Mouse (Mus musculus) heart, embryonic 13.5 days (tissue): ENCODE measurements around the gene Rps27a. TPM values are rescaled to one million over a fixed set of nuclear protein-coding genes. Genes with fewer than 3 reads are reported as not detected.

Experiments used
- ATAC-seq: fragments of 200-750 bp; cut with Nextera tagmentation; 2 replicates; pipeline ENCODE4 v1.8.0; 2017; ENCODE audit warnings: moderate TSS enrichment; ENCODE audit not compliant: insufficient number of reproducible peaks, low FRiP score, low TSS enrichment; ENCODE audit errors: extremely low read depth
- H3K27ac ChIP-seq: fragments of 300-500 bp; sonication (generic); replicated peaks from 2 replicates; pipeline ENCODE4 v1.5.1; 2015; ENCODE audit warnings: moderate library complexity, mild to moderate bottlenecking, inconsistent platforms
- H3K27me3 ChIP-seq: fragments of 300-500 bp; sonication (generic); replicated peaks from 2 replicates; pipeline ENCODE4 v1.6.1; 2015; ENCODE audit warnings: mild to moderate bottlenecking, inconsistent platforms
- H3K36me3 ChIP-seq: fragments of 300-500 bp; sonication (generic); 2 replicates; pipeline ENCODE4 v1.6.1; 2015; ENCODE audit warnings: mild to moderate bottlenecking, inconsistent platforms
- H3K4me1 ChIP-seq: fragments of 300-500 bp; sonication (generic); 2 replicates; pipeline ENCODE4 v1.6.1; 2015; ENCODE audit warnings: inconsistent platforms
- H3K4me2 ChIP-seq: fragments of 300-500 bp; sonication (generic); 2 replicates; pipeline ENCODE4 v1.6.1; 2015; ENCODE audit warnings: inconsistent platforms, mild to moderate bottlenecking, moderate library complexity
- H3K4me3 ChIP-seq: fragments of 300-500 bp; sonication (generic); 2 replicates; pipeline ENCODE4 v1.5.1; 2015; ENCODE audit warnings: moderate library complexity, mild to moderate bottlenecking, inconsistent platforms
- H3K9ac ChIP-seq: fragments of 300-500 bp; sonication (generic); 2 replicates; pipeline ENCODE4 v1.6.1; 2015; ENCODE audit warnings: inconsistent platforms, mild to moderate bottlenecking, moderate library complexity
- H3K9me3 ChIP-seq: fragments of 300-500 bp; sonication (generic); 2 replicates; pipeline ENCODE4 v1.6.1; 2016; ENCODE audit warnings: inconsistent platforms
- WGBS: fragments of 180-500 bp; shearing (Covaris S2); methylation state at CpG from one replicate; pipeline ENCODE4 v1.1.7; 2015; ENCODE audit warnings: mixed read lengths; 5-methylcytosine and 5-hydroxymethylcytosine counted together
- polyA plus RNA-seq: library from polyadenylated mRNA; unstranded; fragments of >200 nt; fragmentation: Nextera tagmentation; extraction: Ambion mirVana; gene quantifications from 2 replicates; pipeline ENCODE4 v1.2.1, GENCODE M21; 2015

The Rps27a gene
- polyA plus RNA-seq, 1 experiment from 2014 or later, result 702 TPM

DNA sequence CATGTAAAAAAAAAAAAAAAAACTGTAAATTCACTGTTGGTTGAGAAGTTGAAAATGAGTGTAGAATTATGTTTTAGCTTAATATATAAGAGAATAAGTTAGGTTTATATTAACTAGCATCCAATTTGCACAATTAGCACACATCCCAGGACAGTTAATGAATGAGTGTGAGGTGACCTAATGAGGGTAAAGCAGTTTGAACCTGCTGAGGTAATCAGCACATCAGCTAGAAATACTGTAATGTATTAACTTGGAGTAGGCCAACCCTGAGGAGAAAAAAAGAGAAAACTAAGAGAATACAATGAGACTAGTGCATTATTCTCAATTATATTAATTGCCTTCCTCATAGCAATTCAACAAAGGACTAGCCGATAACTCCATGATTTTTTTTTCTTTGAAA lies 38.5 kb downstream of the Rps27a start:
- Histone ChIP-seq H3K36me3 (peaks cover 47% of the 10 kb centered on the region), H3K4me1 (peaks cover 8% of the 10 kb centered on the region), H3K4me3 (no peak overlapping the region), H3K27me3 (no peaks in the 10 kb centered on the region), H3K27ac (no peak overlapping the region), H3K9me3 (no peaks in the 10 kb centered on the region), H3K9ac (no peak overlapping the region), H3K4me2 (no peak overlapping the region)
- ATAC-seq, result no peak
- WGBS, result 93% methylated on average over 1 of the region's 1 CpGs

DNA sequence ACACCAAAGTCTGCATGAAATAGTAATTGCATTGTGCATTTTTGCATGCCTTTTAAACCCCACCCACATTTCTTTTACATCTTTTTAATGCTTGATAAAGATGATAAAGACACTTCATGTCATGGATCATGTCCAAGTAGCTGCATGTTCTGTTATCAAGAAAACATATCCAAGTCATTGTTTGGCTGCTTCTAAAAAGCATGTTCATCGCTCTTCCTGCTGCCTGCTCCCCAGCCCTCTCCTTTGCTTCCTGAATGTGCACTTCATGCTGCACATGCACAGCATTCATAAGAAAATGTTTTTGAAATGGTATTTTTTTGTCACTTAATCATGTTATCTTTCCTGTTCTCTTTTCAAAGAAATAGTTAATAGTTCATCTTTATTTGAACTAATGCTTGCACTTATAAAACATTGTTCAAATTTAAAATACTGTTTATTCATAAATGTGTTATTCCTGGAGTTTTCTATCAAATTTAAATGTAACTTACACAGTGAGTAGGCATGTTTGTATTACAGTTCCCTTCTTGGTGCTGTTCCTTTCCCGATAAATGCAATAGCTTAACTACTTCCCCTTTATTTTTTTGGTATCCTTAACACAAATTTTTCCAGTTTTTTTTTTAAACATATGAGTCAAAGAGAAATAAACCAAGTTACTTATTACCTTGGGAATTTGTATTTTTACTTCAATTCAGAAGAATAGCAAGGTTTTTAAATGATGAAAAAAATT lies 42.8 kb downstream of the Rps27a start:
- no peaks in the 10 kb centered on the region for H3K4me1 ChIP-seq
- H3K4me2 ChIP-seq, result no peak overlapping the region
- H3K27ac ChIP-seq, result no peak overlapping the region
- WGBS, result 79% methylated on average over 2 of the region's 2 CpGs
- H3K9ac ChIP-seq, result no peak overlapping the region
- no peaks in the 10 kb centered on the region for H3K9me3 ChIP-seq
- H3K36me3 ChIP-seq, result peaks cover 43% of the 10 kb centered on the region
- H3K4me3 ChIP-seq, result no peak overlapping the region
- no peaks in the 10 kb centered on the region for H3K27me3 ChIP-seq
- no peak for ATAC-seq

DNA sequence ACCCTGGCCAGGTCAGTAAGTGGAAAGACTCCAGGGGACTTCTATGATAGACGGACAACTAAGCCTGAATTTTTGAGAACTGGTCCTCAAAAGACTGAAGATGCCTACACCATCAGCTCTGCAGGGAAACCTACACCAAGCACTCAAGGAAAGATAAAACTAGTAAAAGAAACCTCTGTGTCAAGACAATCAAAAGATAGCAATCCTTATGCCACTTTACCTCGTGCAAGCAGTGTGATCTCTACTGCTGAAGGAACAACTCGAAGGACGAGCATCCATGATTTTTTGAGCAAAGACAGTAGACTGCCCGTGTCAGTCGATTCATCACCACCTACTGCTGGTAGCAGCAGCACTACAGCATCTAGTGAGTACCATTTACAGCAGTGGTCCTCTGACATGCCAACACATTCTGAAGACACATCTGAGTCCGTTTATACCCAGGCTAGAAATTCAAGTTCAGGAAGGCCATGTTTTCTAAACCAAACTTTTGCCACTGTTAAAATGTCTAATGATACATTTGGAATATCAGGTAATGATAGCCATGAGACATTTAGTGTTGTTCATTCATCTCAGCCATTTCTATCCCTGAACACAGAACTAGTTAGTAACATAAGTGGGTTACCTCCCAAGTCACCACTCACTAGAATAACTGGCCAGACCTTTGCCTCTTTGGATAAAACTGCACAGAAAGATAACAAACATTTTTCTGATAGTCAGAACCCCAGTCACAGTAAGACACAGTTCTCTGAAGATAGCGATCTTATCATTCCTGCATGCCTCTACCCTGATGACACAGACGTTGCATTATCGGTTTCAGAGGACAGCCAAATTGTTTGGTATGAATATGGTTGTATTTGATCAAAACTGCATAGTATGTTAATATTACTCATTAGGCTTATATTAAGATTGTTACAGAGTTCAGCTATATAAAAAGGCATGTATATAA lies 43.7 kb downstream of the Rps27a start:
- Histone ChIP-seq H3K4me2 (no peak overlapping the region), H3K9ac (no peak overlapping the region), H3K4me3 (no peak overlapping the region), H3K27ac (no peak overlapping the region), H3K9me3 (no peaks in the 10 kb centered on the region), H3K4me1 (no peaks in the 10 kb centered on the region), H3K27me3 (no peaks in the 10 kb centered on the region), H3K36me3 (peaks cover 46% of the 10 kb centered on the region)
- 82% methylated on average over 10 of the region's 10 CpGs for WGBS
- ATAC-seq, result no peak

DNA sequence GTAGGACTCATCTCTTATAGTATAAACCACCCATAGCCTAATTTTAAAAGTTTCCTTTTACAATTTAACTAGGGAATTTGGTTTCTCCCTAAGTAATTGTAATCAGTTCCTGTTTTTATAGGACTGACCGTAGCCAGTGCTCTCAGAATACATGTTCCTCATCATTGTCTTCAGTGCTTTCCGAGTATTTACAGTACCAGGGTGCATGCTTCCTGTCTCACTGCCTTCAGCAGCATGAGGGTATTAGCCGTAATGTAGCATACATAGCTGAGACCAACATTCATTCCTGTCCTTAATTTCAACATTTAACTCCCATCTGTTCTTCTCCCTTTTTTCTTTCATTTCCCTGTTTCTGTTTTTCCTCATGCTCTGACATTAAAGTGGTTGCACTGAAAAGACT lies 50.9 kb downstream of the Rps27a start:
- no peak overlapping the region for H3K4me3 ChIP-seq
- WGBS, result 62% methylated on average over 3 of the region's 3 CpGs

More for the DNA sequence above, 50.9 kb downstream of the Rps27a start:
- H3K9me3 ChIP-seq, result no peaks in the 10 kb centered on the region
- H3K27me3 ChIP-seq, result no peaks in the 10 kb centered on the region
- H3K9ac ChIP-seq, result no peak overlapping the region
- H3K4me1 ChIP-seq, result no peaks in the 10 kb centered on the region
- H3K4me2 ChIP-seq, result no peak overlapping the region
- H3K36me3 ChIP-seq, result peaks cover 47% of the 10 kb centered on the region
- no peak overlapping the region for H3K27ac ChIP-seq
- ATAC-seq, result no peak

Other genes with a start within 250 kb of the Rps27a start
- 18.1 and 20.7 TPM in 2 replicates for gene Ccdc88a, start 174.5 kb downstream of the Rps27a start, polyA plus RNA-seq
- gene Prorsd1, start 33.1 kb downstream of the Rps27a start, polyA plus RNA-seq, result 18.7 and 20.0 TPM in 2 replicates
- gene Mtif2, start 21.7 kb downstream of the Rps27a start, polyA plus RNA-seq, result 36.5 and 44.9 TPM in 2 replicates
- 0.09 and 0.11 TPM in 2 replicates for gene Clhc1, start 159 bp downstream of the Rps27a start, polyA plus RNA-seq
- 56.7 and 60.7 TPM in 2 replicates for gene Rtn4, start 144.8 kb upstream of the Rps27a start, polyA plus RNA-seq